Comparison of ENCODE assay signal across 8 mouse cellular contexts in genomic region chr9:108201160-108201559, GRCm38 (mm10). TPM values are rescaled to one million over a fixed set of nuclear protein-coding genes. Genes with fewer than 3 reads are reported as not detected.
DNase-seq lines count a peak whose midpoint lies in the region; ATAC-seq lines count a peak whose summit lies in the region.

No protein-coding gene starts in this region.

- H3K4me2 ChIP-seq in lung, embryonic 16.5 days (ENCODE audit: low read depth, low read length): peak overlapping the region; percentile 58

- ATAC-seq in hematopoietic stem cell, adult 5-6 weeks (replicated peaks in 1 of 2; ENCODE audit: insufficient read depth in 1 of 2, low FRiP score in 2 of 2, low TSS enrichment in 1 of 2, low read depth in 1 of 2, poor library complexity in 2 of 2, severe bottlenecking in 2 of 2): peak; percentile 96
- peak; percentile 99 for ATAC-seq in lung, embryonic 16.5 days (ENCODE audit: low read depth)

- no peak overlapping the region for H3K27ac ChIP-seq in lung, embryonic 16.5 days (ENCODE audit: low read length)

- peak overlapping the region; percentile 34 for H3K4me3 ChIP-seq in lung, embryonic 16.5 days (ENCODE audit: low read length)

- no peaks in the 10 kb centered on the region for H3K27me3 ChIP-seq in lung, embryonic 16.5 days (ENCODE audit: control insufficient read depth, insufficient read depth, low read depth, low read length)

- no peaks in the 10 kb centered on the region for H3K36me3 ChIP-seq in lung, embryonic 16.5 days (ENCODE audit: control insufficient read depth, insufficient read depth, low read length)

- peak overlapping the region; percentile 49; the same call in 1 of the 2 replicates for H3K9ac ChIP-seq in lung, embryonic 16.5 days (ENCODE audit: low read length)

- under 1% methylated on average over 13 of the region's 13 CpGs for WGBS in lung, embryonic 16.5 days

- H3K4me1 ChIP-seq in lung, embryonic 16.5 days (replicated peaks; ENCODE audit: control insufficient read depth, insufficient read depth, low read length): peaks cover 6% of the 10 kb centered on the region

- no peaks in the 10 kb centered on the region for H3K9me3 ChIP-seq in lung, embryonic 16.5 days (ENCODE audit: control insufficient read depth, low read length)

- DNase-seq in MEL-GATA-1-ER (ENCODE audit: extremely low read depth, low read depth): peak; percentile 94
- DNase-seq in cerebellum, adult 8-10 months: peak; percentile 91
- DNase-seq in forelimb bud, embryonic 11.5 days (ENCODE audit: low read depth, low spot score): peak; percentile 97
- peak; percentile 82 for DNase-seq in layer of hippocampus, adult 9-10 months (ENCODE audit: low spot score)
- DNase-seq in ovary, postnatal 14 days (ENCODE audit: low spot score): peak; percentile 79
- peak; percentile 95 for DNase-seq in thymus, postnatal 14 days

RNA-seq across cellular contexts. Expression of gene Bsn, which starts 11.0 kb away (rescaled TPM):
- total RNA-seq in hematopoietic stem cell, adult 5-6 weeks (2017): 2.7 and 3.6 TPM in 2 replicates
- 0.26 and 0.30 TPM in 2 replicates for polyA plus RNA-seq in lung, embryonic 16.5 days (2015; fragmentation: Nextera tagmentation; extraction: Ambion mirVana)
